Mouse (Mus musculus) c-Kit-positive CD71-positive TER-119-positive erythroid progenitor cells, embryonic 14.5 days (primary cell): Measurements from ENCODE around the gene Slc35e3.
A peak's percentile ranks its signal among the peaks of the same experiment; 100 is the strongest.

Source experiments
- DNase-seq: peaks from one replicate; pipeline ENCODE4 v3.0.0-alpha.2; 2013; ENCODE audit warnings: low spot score

The Slc35e3 gene

GRCm38 (mm10) chr10:117746297-117746883 lies at the start of gene Slc35e3:
TSS of gene Slc35e3 (minus strand) at chr10:117746365.
- DNase-seq, result peak; percentile 90

- DNase-seq, result no peak
Measured at GRCm38 (mm10) chr10:117795206-117795605, 49.0 kb upstream of the Slc35e3 start.

GRCm38 (mm10) chr10:117793436-117794030 lies 47.4 kb upstream of the Slc35e3 start:
- DNase-seq, result peak; percentile 16

- peak; percentile 100 for DNase-seq
Measured at GRCm38 (mm10) chr10:117792141-117793091, 46.3 kb upstream of the Slc35e3 start, which contains the start of gene Nup107. TSS of gene Nup107 (minus strand) at chr10:117792705.

GRCm38 (mm10) chr10:117791171-117791470 lies 45.0 kb upstream of the Slc35e3 start:
- DNase-seq, result no peak

GRCm38 (mm10) chr10:117790421-117791170 lies 44.4 kb upstream of the Slc35e3 start:
- no peak for DNase-seq

GRCm38 (mm10) chr10:117790011-117790410 lies 43.8 kb upstream of the Slc35e3 start:
- no peak for DNase-seq

- DNase-seq, result no peak
Measured at GRCm38 (mm10) chr10:117784646-117785045, 38.5 kb upstream of the Slc35e3 start.

GRCm38 (mm10) chr10:117783786-117784420 lies 37.7 kb upstream of the Slc35e3 start:
- DNase-seq, result no peak

- DNase-seq, result no peak
Measured at GRCm38 (mm10) chr10:117782491-117783260, 36.5 kb upstream of the Slc35e3 start.

GRCm38 (mm10) chr10:117782056-117782455 lies 35.9 kb upstream of the Slc35e3 start:
- DNase-seq, result no peak

GRCm38 (mm10) chr10:117781021-117781725 lies 35.0 kb upstream of the Slc35e3 start:
- no peak for DNase-seq

- DNase-seq, result no peak
Measured at GRCm38 (mm10) chr10:117780306-117780911, 34.2 kb upstream of the Slc35e3 start.

- DNase-seq, result no peak
Measured at GRCm38 (mm10) chr10:117779581-117780305, 33.6 kb upstream of the Slc35e3 start.

- DNase-seq, result no peak
Measured at GRCm38 (mm10) chr10:117778951-117779350, 32.8 kb upstream of the Slc35e3 start.

GRCm38 (mm10) chr10:117778328-117778910 lies 32.3 kb upstream of the Slc35e3 start:
- DNase-seq, result no peak

- no peak for DNase-seq
Measured at GRCm38 (mm10) chr10:117777501-117778327, 31.5 kb upstream of the Slc35e3 start.

GRCm38 (mm10) chr10:117777103-117777470 lies 30.9 kb upstream of the Slc35e3 start:
- no peak for DNase-seq
